Mouse (Mus musculus) layer of hippocampus, adult 2 months (tissue): ENCODE results near the gene Mab21l1. TPM values are rescaled to one million over a fixed set of nuclear protein-coding genes. Genes with fewer than 3 reads are reported as not detected.
A peak's percentile ranks its signal among the peaks of the same experiment; 100 is the strongest.

ENCODE experiments used
- DNase-seq, 2 experiments: peaks; one replicate each; pipeline ENCODE4 v3.0.0; 2022; ENCODE audit warnings: low spot score in 2 of 2
- H3K27ac ChIP-seq: fragments of 200-600 bp; 2 replicates; pipeline ENCODE4 v1.8.1; 2022
- H3K4me3 ChIP-seq: fragments of 200-600 bp; 2 replicates; pipeline ENCODE4 v1.8.1; 2022; ENCODE audit warnings: mild to moderate bottlenecking
- CTCF ChIP-seq: fragments of 200-600 bp; conservative IDR thresholded peaks from 2 replicates; pipeline ENCODE4 v1.8.1; 2022; ENCODE audit warnings: antibody characterized with exemption, mild to moderate bottlenecking, moderate library complexity
- total RNA-seq, 2 experiments: library from RNA; stranded (reverse); gene quantifications; 2 replicates each; pipeline ENCODE4 v1.2.3; 2021

The Mab21l1 gene
- total RNA-seq, 2 experiments from 2014 or later: 0.64 to 0.77 TPM

- DNase-seq: no peak
- H3K4me3 ChIP-seq: peak overlapping the region; percentile 24; the same call in 1 of the 2 replicates
- TF ChIP-seq CTCF: no peak
- no peak overlapping the region for H3K27ac ChIP-seq
Measured at GRCm38 (mm10) chr3:55782771-55783170, 461 bp downstream of the Mab21l1 start.

GRCm38 (mm10) chr3:55783171-55784081, 1.1 kb downstream of the Mab21l1 start:
- no peak overlapping the region for H3K27ac ChIP-seq
- peak overlapping the region; percentile 24; the same call in 1 of the 2 replicates for H3K4me3 ChIP-seq
- no peak for TF ChIP-seq CTCF
- DNase-seq: no peak

GRCm38 (mm10) chr3:55784101-55784500, 1.8 kb downstream of the Mab21l1 start:
- TF ChIP-seq CTCF: no peak
- DNase-seq: no peak
- Histone ChIP-seq H3K4me3 (no peak overlapping the region), H3K27ac (no peak overlapping the region)

- Histone ChIP-seq H3K4me3 (no peak overlapping the region), H3K27ac (no peak overlapping the region)
- DNase-seq: no peak
- TF ChIP-seq CTCF: no peak
Measured at GRCm38 (mm10) chr3:55785266-55785980, 3.1 kb downstream of the Mab21l1 start.

GRCm38 (mm10) chr3:55785981-55786725, 3.8 kb downstream of the Mab21l1 start:
- no peak for DNase-seq
- H3K27ac ChIP-seq: no peak overlapping the region
- no peak overlapping the region for H3K4me3 ChIP-seq
- no peak for TF ChIP-seq CTCF

- no peak for DNase-seq
- TF ChIP-seq CTCF: no peak
- Histone ChIP-seq H3K27ac (peak overlapping the region; percentile 46), H3K4me3 (peak overlapping the region; percentile 44)
Measured at GRCm38 (mm10) chr3:55786835-55787486, 4.7 kb downstream of the Mab21l1 start.

GRCm38 (mm10) chr3:55787487-55788213, 5.3 kb downstream of the Mab21l1 start:
- peak overlapping the region; percentile 44 for H3K4me3 ChIP-seq
- peak overlapping the region; percentile 46 for H3K27ac ChIP-seq
- TF ChIP-seq CTCF: no peak
- DNase-seq: no peak

GRCm38 (mm10) chr3:55788214-55788586, 5.9 kb downstream of the Mab21l1 start:
- no peak for TF ChIP-seq CTCF
- DNase-seq: no peak
- Histone ChIP-seq H3K27ac (no peak overlapping the region), H3K4me3 (peak overlapping the region; percentile 44; the same call in 1 of the 2 replicates)

GRCm38 (mm10) chr3:55788621-55789201, 6.4 kb downstream of the Mab21l1 start:
- Histone ChIP-seq H3K27ac (no peak overlapping the region), H3K4me3 (no peak overlapping the region)
- DNase-seq: no peak
- TF ChIP-seq CTCF: no peak

GRCm38 (mm10) chr3:55789856-55790255, 7.5 kb downstream of the Mab21l1 start:
- no peak overlapping the region for H3K27ac ChIP-seq
- no peak overlapping the region for H3K4me3 ChIP-seq
- DNase-seq: no peak
- peak; percentile 44 for TF ChIP-seq CTCF

GRCm38 (mm10) chr3:55790609-55791008, 8.3 kb downstream of the Mab21l1 start:
- no peak overlapping the region for H3K27ac ChIP-seq
- TF ChIP-seq CTCF: no peak
- DNase-seq: no peak
- H3K4me3 ChIP-seq: no peak overlapping the region
